Mouse (Mus musculus): ENCODE data around the gene Frmpd1. TPM values are rescaled to one million over a fixed set of nuclear protein-coding genes. Genes with fewer than 3 reads are reported as not detected.
A peak's percentile ranks its signal among the peaks of the same experiment; 100 is the strongest.

Frmpd1 gene
- polyA plus RNA-seq, 1 experiment from 2014 or later, result 0.30 TPM

GRCm38 (mm10) chr4:45242163-45242562 is 57.5 kb downstream of the Frmpd1 start:
- Histone ChIP-seq H3K27ac (ENCODE audit: low read length) (no peak overlapping the region), H3K9ac (replicated peaks; ENCODE audit: low read depth) (no peak overlapping the region), H3K4me3 (ENCODE audit: low read depth, low read length) (no peak overlapping the region), H3K9me3 (ENCODE audit: low read length) (no peaks in the 10 kb centered on the region), H3K4me2 (replicated peaks; ENCODE audit: low read depth, low read length) (no peak overlapping the region), H3K27me3 (replicated peaks; ENCODE audit: insufficient read depth, low read length) (no peaks in the 10 kb centered on the region), H3K36me3 (ENCODE audit: insufficient read depth, low read length) (no peaks in the 10 kb centered on the region), H3K4me1 (ENCODE audit: insufficient read depth, low read depth, low read length) (no peaks in the 10 kb centered on the region)
- TF ChIP-seq CTCF (IDR thresholded peaks at IDR 0.05), result no peak
- DNase-seq (ENCODE audit: low spot score) (peak; percentile 8), ATAC-seq (peak; percentile 60; the same call in 1 of the 2 replicates)
- WGBS, result 49% methylated on average over 7 of the region's 7 CpGs

- no peaks in the 10 kb centered on the region for H3K9me3 ChIP-seq (ENCODE audit: low read length)
- TF ChIP-seq EP300 (IDR thresholded peaks at IDR 0.05), result no peak
- no peak for TF ChIP-seq CTCF (IDR thresholded peaks at IDR 0.05)
- H3K27ac ChIP-seq (ENCODE audit: low read length), result no peak overlapping the region
- no peaks in the 10 kb centered on the region for H3K27me3 ChIP-seq (replicated peaks; ENCODE audit: insufficient read depth, low read length)
- 35% methylated on average over 15 of the region's 15 CpGs for WGBS
- DNase-seq (ENCODE audit: low spot score) (no peak), ATAC-seq (no peak)
- H3K9ac ChIP-seq (replicated peaks; ENCODE audit: low read depth), result no peak overlapping the region
- no peak overlapping the region for H3K4me3 ChIP-seq (ENCODE audit: low read depth, low read length)
- no peaks in the 10 kb centered on the region for H3K4me1 ChIP-seq (ENCODE audit: insufficient read depth, low read depth, low read length)
- no peaks in the 10 kb centered on the region for H3K36me3 ChIP-seq (ENCODE audit: insufficient read depth, low read length)
- H3K4me2 ChIP-seq (replicated peaks; ENCODE audit: low read depth, low read length), result no peak overlapping the region
Observed at GRCm38 (mm10) chr4:45243211-45243902, 58.7 kb downstream of the Frmpd1 start.

GRCm38 (mm10) chr4:45251265-45251664 is 66.6 kb downstream of the Frmpd1 start:
- DNase-seq (ENCODE audit: low spot score) (no peak), ATAC-seq (no peak)
- H3K27ac ChIP-seq (ENCODE audit: low read length), result no peak overlapping the region
- H3K4me2 ChIP-seq (replicated peaks; ENCODE audit: low read depth, low read length), result no peak overlapping the region
- H3K27me3 ChIP-seq (replicated peaks; ENCODE audit: insufficient read depth, low read length), result no peaks in the 10 kb centered on the region
- no peaks in the 10 kb centered on the region for H3K4me1 ChIP-seq (ENCODE audit: insufficient read depth, low read depth, low read length)
- H3K36me3 ChIP-seq (ENCODE audit: insufficient read depth, low read length), result no peaks in the 10 kb centered on the region
- WGBS, result 79% methylated on average over 8 of the region's 8 CpGs
- no peak overlapping the region for H3K4me3 ChIP-seq (ENCODE audit: low read depth, low read length)
- TF ChIP-seq CTCF (IDR thresholded peaks at IDR 0.05) (no peak), EP300 (IDR thresholded peaks at IDR 0.05) (no peak)
- no peak overlapping the region for H3K9ac ChIP-seq (replicated peaks; ENCODE audit: low read depth)
- no peaks in the 10 kb centered on the region for H3K9me3 ChIP-seq (ENCODE audit: low read length)

- Histone ChIP-seq H3K9ac (replicated peaks; ENCODE audit: low read depth) (no peak overlapping the region), H3K4me3 (ENCODE audit: low read depth, low read length) (no peak overlapping the region), H3K27ac (ENCODE audit: low read length) (no peak overlapping the region), H3K36me3 (ENCODE audit: insufficient read depth, low read length) (no peaks in the 10 kb centered on the region), H3K4me2 (replicated peaks; ENCODE audit: low read depth, low read length) (no peak overlapping the region), H3K9me3 (ENCODE audit: low read length) (no peaks in the 10 kb centered on the region), H3K4me1 (ENCODE audit: insufficient read depth, low read depth, low read length) (no peaks in the 10 kb centered on the region), H3K27me3 (replicated peaks; ENCODE audit: insufficient read depth, low read length) (no peaks in the 10 kb centered on the region)
- TF ChIP-seq CTCF (IDR thresholded peaks at IDR 0.05), result no peak
- no peak for TF ChIP-seq EP300 (IDR thresholded peaks at IDR 0.05)
- no peak for ATAC-seq
- DNase-seq (ENCODE audit: low spot score), result no peak
- WGBS, result 59% methylated on average over 9 of the region's 9 CpGs
Observed at GRCm38 (mm10) chr4:45252861-45253262, 68.2 kb downstream of the Frmpd1 start.

GRCm38 (mm10) chr4:45253839-45254601 is 69.3 kb downstream of the Frmpd1 start:
- no peak overlapping the region for H3K4me2 ChIP-seq (replicated peaks; ENCODE audit: low read depth, low read length)
- 44% methylated on average over 11 of the region's 11 CpGs for WGBS

GRCm38 (mm10) chr4:45259232-45259832 is 74.7 kb downstream of the Frmpd1 start:
- Histone ChIP-seq H3K27me3 (replicated peaks; ENCODE audit: insufficient read depth, low read length) (no peaks in the 10 kb centered on the region), H3K4me1 (ENCODE audit: insufficient read depth, low read depth, low read length) (no peaks in the 10 kb centered on the region), H3K36me3 (ENCODE audit: insufficient read depth, low read length) (no peaks in the 10 kb centered on the region), H3K9me3 (ENCODE audit: low read length) (no peaks in the 10 kb centered on the region), H3K4me2 (replicated peaks; ENCODE audit: low read depth, low read length) (no peak overlapping the region), H3K27ac (ENCODE audit: low read length) (no peak overlapping the region), H3K9ac (replicated peaks; ENCODE audit: low read depth) (no peak overlapping the region), H3K4me3 (ENCODE audit: low read depth, low read length) (no peak overlapping the region)
- DNase-seq (ENCODE audit: low spot score), result no peak
- WGBS, result 47% methylated on average over 4 of the region's 4 CpGs
- ATAC-seq, result no peak
- TF ChIP-seq CTCF (IDR thresholded peaks at IDR 0.05) (no peak), EP300 (IDR thresholded peaks at IDR 0.05) (no peak)

More at GRCm38 (mm10) chr4:45253839-45254601, 69.3 kb downstream of the Frmpd1 start:
- no peak; the same call in 1 of the 2 replicates for ATAC-seq
- peak; percentile 32 for DNase-seq (ENCODE audit: low spot score)
- no peaks in the 10 kb centered on the region for H3K4me1 ChIP-seq (ENCODE audit: insufficient read depth, low read depth, low read length)
- H3K27ac ChIP-seq (ENCODE audit: low read length), result no peak overlapping the region
- H3K9me3 ChIP-seq (ENCODE audit: low read length), result no peaks in the 10 kb centered on the region
- no peak overlapping the region for H3K9ac ChIP-seq (replicated peaks; ENCODE audit: low read depth)
- TF ChIP-seq EP300 (IDR thresholded peaks at IDR 0.05) (no peak), CTCF (IDR thresholded peaks at IDR 0.05) (no peak)
- no peaks in the 10 kb centered on the region for H3K36me3 ChIP-seq (ENCODE audit: insufficient read depth, low read length)
- H3K27me3 ChIP-seq (replicated peaks; ENCODE audit: insufficient read depth, low read length), result no peaks in the 10 kb centered on the region
- H3K4me3 ChIP-seq (ENCODE audit: low read depth, low read length), result no peak overlapping the region
